Mouse (Mus musculus) ES-E14 (cell line): ENCODE measurements around the gene A930033H14Rik. TPM values are rescaled to one million over a fixed set of nuclear protein-coding genes. Genes with fewer than 3 reads are reported as not detected.

Experiments
- DNase-seq: peaks from one replicate; pipeline ENCODE4 v3.0.0-alpha.2; 2013; ENCODE audit warnings: low read depth, low spot score
- H3K27ac ChIP-seq: 2 replicates; pipeline ENCODE4 v1.5.1; 2012; ENCODE audit warnings: low read depth, mild to moderate bottlenecking, low read length, moderate library complexity, mixed read lengths; ENCODE audit not compliant: poor library complexity, insufficient read depth, severe bottlenecking
- H3K36me3 ChIP-seq: 2 replicates; pipeline ENCODE4 v1.6.1; 2012; ENCODE audit warnings: mild to moderate bottlenecking, low read length, moderate library complexity, mixed read lengths; ENCODE audit not compliant: control insufficient read depth, poor library complexity, insufficient read depth, severe bottlenecking
- H3K4me1 ChIP-seq, 2 experiments: fragments of 150-350 bp in 1 of 2; sonication (generic) in 1 of 2; 2 replicates each; pipeline ENCODE4 v1.6.1; 2012; ENCODE audit warnings: low read length in 2 of 2, mild to moderate bottlenecking in 1 of 2, mixed read lengths in 1 of 2; ENCODE audit not compliant: control insufficient read depth in 2 of 2, insufficient read depth in 2 of 2, poor library complexity in 1 of 2
- H3K4me3 ChIP-seq, 2 experiments: fragments of 150-350 bp in 1 of 2; sonication (generic) in 1 of 2; 2 replicates each; pipeline ENCODE4 v1.5.1; 2012; ENCODE audit warnings: low read length in 2 of 2, low read depth in 1 of 2, mild to moderate bottlenecking in 1 of 2, mixed read lengths in 1 of 2; ENCODE audit not compliant: insufficient read depth in 1 of 2, poor library complexity in 1 of 2, severe bottlenecking in 1 of 2
- H3K9ac ChIP-seq: 2 replicates; pipeline ENCODE4 v1.6.1; 2012; ENCODE audit warnings: low read depth, mild to moderate bottlenecking, low read length, mixed read lengths; ENCODE audit not compliant: poor library complexity, insufficient read depth, severe bottlenecking
- H3K9me3 ChIP-seq: fragments of 150-350 bp; sonication (generic); 2 replicates; pipeline ENCODE4 v1.6.1; 2012; ENCODE audit warnings: low read depth, mild to moderate bottlenecking, low read length; ENCODE audit not compliant: control insufficient read depth, insufficient read depth
- CHD2 ChIP-seq: IDR thresholded peaks from 2 replicates; pipeline ENCODE4 v1.6.1; 2014; ENCODE audit warnings: mild to moderate bottlenecking, low read depth, low read length, inconsistent platforms
- HCFC1 ChIP-seq: IDR thresholded peaks from 2 replicates; pipeline ENCODE4 v1.6.1; 2012; ENCODE audit warnings: low read length, inconsistent platforms, borderline replicate concordance; ENCODE audit not compliant: insufficient read depth
- MAFK ChIP-seq: IDR thresholded peaks from 2 replicates; pipeline ENCODE4 v1.6.1; 2014; ENCODE audit warnings: mild to moderate bottlenecking, low read depth, low read length, inconsistent platforms; ENCODE audit not compliant: insufficient read depth
- ZC3H11A ChIP-seq: IDR thresholded peaks from 2 replicates; pipeline ENCODE4 v1.6.1; 2012; ENCODE audit warnings: low read depth, mild to moderate bottlenecking, inconsistent platforms, low read length, borderline replicate concordance
- ZNF384 ChIP-seq: IDR thresholded peaks from 2 replicates; pipeline ENCODE4 v1.6.1; 2012; ENCODE audit warnings: low read depth, low read length, inconsistent platforms
- in situ Hi-C, 2 experiments: fragments of 600-800 bp; cut with MboI; formaldehyde crosslinking; loops; one replicate each; pipeline ENCODE4 v1.15.1; 2025; ENCODE audit warnings: low sequenced_read_pairs in 2 of 2, inconsistent platforms in 1 of 2; ENCODE audit not compliant: unreplicated experiment in 2 of 2
- total RNA-seq: library from RNA; depleted of rRNA; stranded (reverse); fragments of 300-350 nt; gene quantifications from 2 replicates; pipeline ENCODE4 v1.2.3, GENCODE M21; 2012

Gene A930033H14Rik
- total RNA-seq, 1 experiment: 0.45 TPM

- Histone ChIP-seq H3K27ac (no peak overlapping the region), H3K9me3 (no peaks in the 10 kb centered on the region), H3K9ac (no peak overlapping the region), H3K36me3 (no peaks in the 10 kb centered on the region), H3K4me3 (no peak overlapping the region), H3K4me1 (no peaks in the 10 kb centered on the region)
- DNase-seq: no peak
- TF ChIP-seq ZC3H11A (no peak), CHD2 (no peak), HCFC1 (no peak), MAFK (no peak), ZNF384 (no peak)
- in situ Hi-C loops: no loop called here
These were observed 24.9 kb upstream of the A930033H14Rik start for GRCm38 (mm10) chr10:69237781-69238180.

GRCm38 (mm10) chr10:69237185-69237584 lies 24.3 kb upstream of the A930033H14Rik start:
- H3K36me3 ChIP-seq: no peaks in the 10 kb centered on the region
- H3K9me3 ChIP-seq: no peaks in the 10 kb centered on the region
- no peak overlapping the region for H3K27ac ChIP-seq
- TF ChIP-seq ZC3H11A (no peak), CHD2 (no peak)
- H3K9ac ChIP-seq: no peak overlapping the region
- H3K4me3 ChIP-seq: no peak overlapping the region
- in situ Hi-C loops: no loop called here
- no peaks in the 10 kb centered on the region for H3K4me1 ChIP-seq
- no peak for DNase-seq

GRCm38 (mm10) chr10:69225951-69226350 lies 13.1 kb upstream of the A930033H14Rik start:
- Histone ChIP-seq H3K27ac (no peak overlapping the region), H3K9me3 (no peaks in the 10 kb centered on the region), H3K4me1 (no peaks in the 10 kb centered on the region), H3K9ac (no peak overlapping the region), H3K4me3 (no peak overlapping the region), H3K36me3 (no peaks in the 10 kb centered on the region)
- DNase-seq: no peak
- in situ Hi-C loops: no loop called here
- TF ChIP-seq HCFC1 (no peak), CHD2 (no peak), ZC3H11A (no peak), ZNF384 (no peak), MAFK (no peak)

- Histone ChIP-seq H3K9ac (no peak overlapping the region), H3K4me1 (no peaks in the 10 kb centered on the region), H3K36me3 (no peaks in the 10 kb centered on the region), H3K9me3 (no peaks in the 10 kb centered on the region), H3K27ac (no peak overlapping the region), H3K4me3 (no peak overlapping the region)
- in situ Hi-C loops: no loop called here
- TF ChIP-seq ZNF384 (no peak), MAFK (no peak), CHD2 (no peak), ZC3H11A (no peak), HCFC1 (no peak)
- DNase-seq: no peak
These were observed 12.6 kb upstream of the A930033H14Rik start for GRCm38 (mm10) chr10:69225471-69225870.

GRCm38 (mm10) chr10:69224276-69224675 lies 11.4 kb upstream of the A930033H14Rik start:
- H3K9me3 ChIP-seq: no peaks in the 10 kb centered on the region
- no peak for TF ChIP-seq ZNF384
- no peak for TF ChIP-seq ZC3H11A
- no peak for TF ChIP-seq HCFC1
- no peak for TF ChIP-seq CHD2
- TF ChIP-seq MAFK: no peak
- no peak overlapping the region for H3K27ac ChIP-seq
- DNase-seq: no peak
- H3K36me3 ChIP-seq: no peaks in the 10 kb centered on the region
- no peak overlapping the region for H3K4me3 ChIP-seq
- in situ Hi-C loops: no loop called here
- no peak overlapping the region for H3K9ac ChIP-seq
- no peaks in the 10 kb centered on the region for H3K4me1 ChIP-seq
